Mouse (Mus musculus) bone marrow, adult 2 months (tissue): ENCODE results near the gene Acss3.

Source experiments
- CTCF ChIP-seq: fragments of 200-500 bp; IDR thresholded peaks from 2 replicates; pipeline ENCODE4 v1.5.1; 2011; ENCODE audit warnings: low read length, control low read depth; ENCODE audit not compliant: control insufficient read depth, insufficient read depth
- POLR2A ChIP-seq: fragments of 200-500 bp; IDR thresholded peaks from 2 replicates; pipeline ENCODE4 v1.6.1; 2011; ENCODE audit warnings: low read depth, mild to moderate bottlenecking, control low read depth, low read length, borderline replicate concordance; ENCODE audit not compliant: control insufficient read depth

GRCm38 (mm10) chr10:107123529-107124335, at the start of gene Acss3:
- TF ChIP-seq CTCF (no peak), POLR2A (no peak)
